Mouse (Mus musculus) ovary, postnatal 14 days (tissue): Measurements from ENCODE around the gene Vmp1.

Experiments used
- DNase-seq: peaks from one replicate; pipeline ENCODE4 v3.0.0; 2022; ENCODE audit warnings: low spot score

The Vmp1 gene

DNA sequence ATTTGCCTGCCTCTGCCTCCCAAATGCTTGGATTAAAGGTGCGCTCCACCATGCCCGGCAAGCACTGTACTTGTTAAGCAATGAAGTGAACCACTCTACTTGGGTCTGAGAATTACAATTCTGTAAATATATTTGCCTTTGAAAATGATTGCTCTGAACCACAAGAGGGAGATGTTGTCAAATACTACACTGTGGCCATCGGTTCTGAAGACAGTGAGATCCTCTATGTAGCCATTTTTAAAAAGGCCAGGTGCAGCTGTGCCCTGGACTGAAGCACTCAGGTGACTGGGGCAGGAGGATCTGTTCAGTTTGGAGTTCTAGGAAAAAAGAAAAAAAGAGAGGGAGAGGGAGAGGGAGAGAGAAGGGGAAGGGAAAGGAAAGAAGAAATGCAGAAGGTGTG, 115.2 kb downstream of the Vmp1 start:
- no peak for DNase-seq

DNA sequence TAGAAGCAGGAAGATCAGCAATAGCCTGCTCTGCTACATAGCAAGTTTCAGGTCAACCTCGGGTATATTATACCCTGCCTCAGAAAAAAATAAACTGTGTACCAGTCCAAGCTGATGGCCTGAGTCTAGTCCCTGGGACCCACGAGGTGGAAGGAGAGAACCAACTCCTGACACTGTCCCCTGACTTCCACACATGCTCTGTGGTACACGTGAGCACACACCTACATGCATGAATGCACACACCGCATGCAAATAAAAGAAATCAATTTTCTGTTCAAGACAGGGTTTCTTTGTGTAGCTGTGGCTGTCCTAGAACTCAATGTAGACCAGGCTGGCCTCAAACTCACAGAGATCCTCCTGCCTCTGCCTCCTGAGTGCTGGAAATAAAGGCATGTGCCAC, 125.4 kb downstream of the Vmp1 start:
- DNase-seq: no peak

DNA sequence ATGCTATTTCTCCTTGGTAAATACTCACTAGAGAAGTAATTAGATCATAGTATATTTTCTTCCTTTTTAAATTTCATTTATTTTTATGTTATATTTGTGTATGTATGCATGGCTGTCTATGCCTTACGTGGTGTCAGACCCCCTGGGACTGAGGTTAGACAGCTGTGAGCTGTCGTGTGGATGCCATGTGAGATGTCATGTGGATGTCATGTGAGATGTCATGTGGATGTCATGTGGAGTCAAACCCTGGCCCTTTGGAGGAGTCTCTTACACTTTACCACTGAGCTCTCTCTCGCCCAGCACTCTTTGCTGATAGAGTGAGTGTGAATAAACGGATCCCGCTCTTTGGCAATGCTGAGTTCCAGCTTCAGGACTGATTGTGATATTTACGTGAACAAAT, 130.1 kb downstream of the Vmp1 start:
- DNase-seq: no peak

DNA sequence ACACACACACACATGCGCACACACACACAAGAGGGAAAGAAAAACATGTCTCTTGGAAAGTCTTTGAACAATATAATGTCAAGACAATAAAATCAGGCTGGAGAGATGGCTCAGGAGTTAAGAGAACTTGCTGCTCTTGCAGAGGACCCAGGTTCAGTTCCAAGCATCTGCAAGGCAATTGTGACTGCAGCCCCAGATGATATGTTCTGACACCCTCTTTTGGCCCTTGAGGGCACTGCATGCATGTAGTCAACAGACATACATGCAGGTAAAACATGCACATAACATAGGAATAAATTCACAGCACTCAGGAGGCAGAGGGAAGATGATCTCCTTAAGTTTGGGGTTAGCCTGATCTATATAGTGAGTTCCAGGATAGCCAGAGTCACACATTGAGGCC, 136.2 kb downstream of the Vmp1 start:
- no peak for DNase-seq

DNA sequence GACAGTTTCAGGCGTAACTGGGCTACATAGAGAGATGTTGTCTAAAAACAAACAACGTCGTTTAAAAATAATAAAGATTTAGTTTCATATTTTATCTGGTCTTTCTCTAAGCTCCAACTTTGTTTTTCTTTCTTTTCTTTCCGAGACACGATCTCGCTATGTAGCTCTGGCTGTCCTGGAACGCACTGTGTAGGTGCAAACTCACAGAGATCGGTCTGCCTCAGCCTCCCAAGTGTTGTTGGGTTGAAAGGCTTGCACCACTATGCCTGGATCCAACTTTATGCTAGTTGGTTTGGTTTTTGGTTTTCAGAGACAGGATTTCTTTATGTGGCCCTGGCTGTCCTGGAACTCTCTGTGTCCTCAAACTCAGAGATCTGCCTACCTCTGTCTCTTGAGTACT, 138.1 kb downstream of the Vmp1 start:
- DNase-seq: no peak

DNA sequence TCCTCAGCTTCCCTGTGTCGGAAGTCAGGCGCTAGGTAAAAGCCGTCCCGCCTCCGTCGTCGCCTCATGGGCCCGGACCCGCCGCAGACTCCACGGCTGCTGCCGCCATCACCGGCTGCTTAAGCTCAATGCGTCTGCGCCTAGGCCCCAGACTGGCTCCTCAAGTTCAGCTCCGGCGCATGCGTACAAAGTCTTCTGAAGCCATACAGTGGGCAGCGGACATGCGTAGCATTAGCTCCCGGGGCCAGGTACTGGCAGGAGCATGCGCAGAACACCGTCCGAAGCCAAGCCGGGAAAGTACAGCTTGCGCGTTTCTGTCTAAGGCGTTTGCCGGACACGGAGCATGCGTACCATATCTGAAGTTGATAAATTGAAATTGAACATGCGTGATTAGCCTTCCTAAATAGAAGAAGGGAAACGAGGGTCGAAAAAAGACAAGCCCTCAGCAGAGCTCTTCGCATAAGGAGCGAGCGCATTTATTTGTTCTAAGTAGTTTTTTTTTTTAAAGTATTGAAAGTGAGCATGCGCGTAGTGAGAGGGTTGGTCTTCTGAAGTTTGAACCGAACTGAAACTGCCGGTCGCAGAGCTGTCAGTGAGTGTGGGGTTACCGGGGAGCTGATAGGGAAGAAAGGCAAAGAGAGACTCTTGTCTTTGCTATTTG, 138.9 kb downstream of the Vmp1 start, which contains the start of the genes Rps6kb1 and Tubd1:
TSS of gene Rps6kb1 (minus strand) at position 167 of the 661 bp plus-strand sequence.
TSS of gene Tubd1 (plus strand) at position 353 of the 661 bp plus-strand sequence.
- peak; percentile 98 for DNase-seq

DNA sequence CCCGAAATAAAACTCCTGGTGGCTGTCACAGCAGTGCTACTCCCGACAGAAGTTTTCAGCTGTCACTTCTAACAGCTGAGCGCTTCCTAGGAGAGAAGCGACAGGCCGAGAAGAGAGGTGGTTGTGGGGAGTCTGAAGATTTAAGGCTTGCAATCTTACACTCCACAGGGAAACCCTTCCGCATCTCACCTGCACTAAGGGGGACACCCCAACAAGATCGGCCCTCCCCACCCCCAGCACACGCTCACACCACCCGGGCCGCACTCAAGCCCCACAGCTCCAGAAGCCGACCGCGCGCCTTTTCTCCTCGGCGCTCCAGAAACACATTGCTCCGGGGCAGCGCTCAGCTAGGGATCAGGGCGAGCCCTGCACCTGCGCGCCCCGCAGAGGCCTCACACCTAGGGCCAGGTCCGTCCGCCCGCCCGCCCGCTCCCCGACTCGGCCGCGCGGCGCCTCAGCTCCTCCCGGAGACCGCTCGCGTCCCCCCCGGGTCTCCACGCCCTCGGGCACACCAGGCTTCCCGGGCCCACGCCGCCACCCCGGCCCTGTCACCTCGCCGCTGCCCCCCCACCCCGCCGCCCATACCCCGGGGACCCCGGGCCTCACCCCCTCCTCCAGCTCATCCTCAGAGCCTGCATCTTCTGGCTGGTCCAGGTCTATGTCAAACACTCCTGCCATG, 139.5 kb downstream of the Vmp1 start:
- DNase-seq: no peak

DNA sequence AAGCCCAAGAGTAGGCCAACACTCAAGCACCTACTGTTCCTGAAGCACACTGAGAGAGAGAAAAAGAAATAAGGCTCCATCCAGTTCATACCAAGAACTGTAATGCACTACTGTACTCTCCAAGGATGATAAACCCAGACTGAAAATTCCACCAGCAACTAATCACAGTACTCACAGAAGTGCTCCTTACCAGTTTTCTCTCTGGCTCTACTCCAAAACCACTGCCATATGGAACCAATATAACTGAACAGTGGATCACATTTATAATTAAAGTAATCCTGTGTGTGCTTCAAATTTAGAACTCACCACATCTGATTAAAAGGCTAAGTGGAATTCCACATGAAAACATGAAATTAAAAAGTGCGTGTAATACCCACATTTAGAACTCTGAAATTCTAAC, 140.8 kb downstream of the Vmp1 start:
- DNase-seq: no peak

DNA sequence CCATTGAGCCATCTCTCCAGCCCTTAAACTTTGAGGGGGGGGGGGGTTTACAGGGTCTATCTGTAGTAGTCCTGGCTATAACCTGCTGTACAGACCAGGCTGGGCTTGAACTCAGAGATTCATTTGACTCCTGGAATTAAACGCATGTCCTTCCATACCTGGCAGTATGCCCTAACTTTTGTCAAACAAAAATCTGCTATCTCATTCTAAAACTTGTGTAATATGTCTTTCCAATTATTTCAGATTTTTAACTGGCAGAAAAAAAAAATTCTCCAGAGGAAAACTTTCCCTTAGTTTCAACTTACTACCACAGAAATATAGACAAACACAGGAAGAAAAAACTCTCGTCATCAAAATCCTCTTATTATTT, 143.2 kb downstream of the Vmp1 start:
- DNase-seq: no peak

DNA sequence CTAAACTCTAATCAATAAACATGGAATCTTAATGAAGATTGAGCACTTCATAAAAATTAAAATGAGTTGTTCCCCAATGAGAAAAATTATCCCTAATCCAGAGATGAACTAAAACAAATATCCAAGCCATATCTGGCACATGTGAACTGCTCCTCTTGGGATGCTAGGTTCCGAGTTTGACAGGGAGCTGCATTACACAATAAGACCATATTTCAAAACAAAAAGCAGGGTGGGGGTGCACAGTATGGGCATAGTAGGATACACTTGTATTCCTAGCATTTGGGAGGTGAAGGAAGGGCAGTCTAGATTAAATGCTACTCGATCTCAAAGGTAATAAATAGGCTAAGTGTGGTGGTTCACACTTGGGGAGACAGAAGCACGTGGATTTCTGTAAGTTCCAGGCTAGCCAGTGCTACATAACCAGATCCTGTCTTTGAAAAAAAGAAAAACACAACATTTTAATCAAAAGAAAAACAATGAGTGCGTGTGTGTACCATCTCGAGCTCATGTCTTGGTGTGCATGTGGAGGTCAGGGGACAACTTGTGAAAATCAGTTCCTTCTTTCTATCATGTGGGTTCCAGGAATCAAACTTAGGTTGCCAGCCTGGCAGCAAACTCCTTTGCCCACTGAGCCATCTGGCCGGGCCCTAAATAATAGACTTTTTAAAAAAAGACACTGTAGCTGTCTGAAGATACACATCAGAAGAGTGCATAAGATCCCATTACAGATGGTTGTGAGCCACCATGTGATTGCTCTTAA, 143.7 kb downstream of the Vmp1 start:
- no peak for DNase-seq

DNA sequence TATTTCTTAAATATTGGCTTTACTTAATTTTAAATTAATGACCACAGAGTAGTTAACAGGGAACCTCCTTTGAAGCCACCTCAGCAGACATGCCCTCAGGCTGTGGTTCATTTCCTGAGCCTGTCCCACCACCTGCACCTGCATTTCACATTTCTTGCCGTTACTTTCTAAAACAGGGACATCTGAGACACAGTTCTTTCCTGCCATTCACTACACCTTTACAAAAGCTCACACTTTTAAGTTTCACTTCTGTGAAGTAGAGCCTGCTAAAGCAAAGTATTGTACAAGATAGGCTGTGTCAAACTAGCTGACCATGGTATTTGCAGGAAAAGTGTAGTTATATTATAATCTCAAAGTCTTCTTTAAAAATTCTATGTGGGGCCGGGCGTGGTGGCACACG, 144.8 kb downstream of the Vmp1 start:
- no peak for DNase-seq

DNA sequence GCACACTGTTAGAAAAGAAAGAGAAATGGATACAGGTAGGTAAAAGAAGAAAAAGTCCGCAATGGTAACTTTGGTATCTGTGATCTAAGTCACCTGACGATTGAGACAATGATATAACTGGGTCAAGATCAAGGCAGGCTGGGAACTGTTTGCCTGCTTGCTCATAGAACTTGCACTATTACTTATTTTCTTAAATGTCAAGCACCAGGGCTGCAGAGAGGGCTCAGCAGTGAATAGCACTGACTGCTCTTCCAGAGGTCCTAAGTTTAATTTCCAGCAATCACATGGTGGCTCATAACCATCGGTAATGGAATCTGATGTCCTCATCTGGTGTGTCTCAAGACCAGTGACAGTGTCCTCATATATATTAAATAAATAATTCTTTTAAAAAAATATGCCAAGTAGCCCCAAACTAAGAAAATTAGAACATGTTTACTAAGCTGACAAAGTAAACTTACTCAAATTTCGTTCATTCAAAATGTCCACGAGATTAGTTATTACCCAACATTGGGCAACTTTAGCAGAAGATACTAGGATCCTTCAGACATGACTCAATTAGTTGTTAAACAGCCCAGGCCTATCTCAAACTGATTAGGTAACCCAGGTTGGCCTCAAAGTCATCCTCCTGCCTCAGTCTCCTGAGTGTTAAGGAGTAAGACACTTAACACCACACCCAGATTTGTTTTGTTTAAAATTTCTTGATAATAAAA, 149.3 kb downstream of the Vmp1 start:
- no peak for DNase-seq
